Mouse (Mus musculus) bone marrow macrophage, adult 2 months (primary cell): ENCODE measurements around the gene Aurkb.
"Not testable (repeated sequence)": the region's sequence is repeated elsewhere in the genome, so short reads cannot be mapped to it uniquely, and the experiment has no call there.

Experiments
- CTCF ChIP-seq: IDR thresholded peaks from 2 replicates; pipeline ENCODE4 v1.5.1; 2012; ENCODE audit warnings: low read depth, mild to moderate bottlenecking, low read length, moderate library complexity
- POLR2A ChIP-seq: IDR thresholded peaks from 2 replicates; pipeline ENCODE4 v1.6.1; 2012; ENCODE audit warnings: mild to moderate bottlenecking, low read depth, low read length, borderline replicate concordance

- not testable (repeated sequence) for TF ChIP-seq POLR2A, CTCF
These were observed 48.4 kb downstream of the Aurkb start for GRCm38 (mm10) chr11:69093856-69094255.
